Mouse (Mus musculus) forebrain, embryonic 13.5 days (tissue): Measurements from ENCODE around the gene Cnot2. TPM values are rescaled to one million over a fixed set of nuclear protein-coding genes. Genes with fewer than 3 reads are reported as not detected.
"Not testable (repeated sequence)": the region's sequence is repeated elsewhere in the genome, so short reads cannot be mapped to it uniquely, and the experiment has no call there.

Source experiments
- ATAC-seq: fragments of 200-750 bp; cut with Nextera tagmentation; 2 replicates; pipeline ENCODE4 v1.8.0; 2017
- H3K27ac ChIP-seq: fragments of 300-500 bp; sonication (generic); 2 replicates; pipeline ENCODE4 v1.5.1; 2015; ENCODE audit warnings: inconsistent platforms, mild to moderate bottlenecking, moderate library complexity
- H3K27me3 ChIP-seq: fragments of 300-500 bp; sonication (generic); 2 replicates; pipeline ENCODE4 v1.6.1; 2015; ENCODE audit warnings: mild to moderate bottlenecking, inconsistent platforms
- H3K36me3 ChIP-seq: fragments of 300-500 bp; sonication (generic); 2 replicates; pipeline ENCODE4 v1.6.1; 2015; ENCODE audit warnings: mild to moderate bottlenecking, inconsistent platforms; ENCODE audit not compliant: poor library complexity, severe bottlenecking
- H3K4me1 ChIP-seq: fragments of 300-500 bp; sonication (generic); 2 replicates; pipeline ENCODE4 v1.6.1; 2015; ENCODE audit warnings: inconsistent platforms
- H3K4me2 ChIP-seq: fragments of 300-500 bp; sonication (generic); 2 replicates; pipeline ENCODE4 v1.6.1; 2015; ENCODE audit warnings: inconsistent platforms, mild to moderate bottlenecking, moderate library complexity
- H3K4me3 ChIP-seq: fragments of 300-500 bp; sonication (generic); 2 replicates; pipeline ENCODE4 v1.5.1; 2015; ENCODE audit warnings: mild to moderate bottlenecking, inconsistent platforms
- H3K9ac ChIP-seq: fragments of 300-500 bp; sonication (generic); 2 replicates; pipeline ENCODE4 v1.6.1; 2015; ENCODE audit warnings: mild to moderate bottlenecking, inconsistent platforms
- H3K9me3 ChIP-seq: fragments of 300-500 bp; sonication (generic); replicated peaks from 2 replicates; pipeline ENCODE4 v1.6.1; 2016; ENCODE audit warnings: inconsistent platforms
- WGBS: fragments of 180-500 bp; shearing (Covaris S2); methylation state at CpG from one replicate; pipeline ENCODE4 v1.1.7; 2015; 5-methylcytosine and 5-hydroxymethylcytosine counted together
- polyA plus RNA-seq: library from polyadenylated mRNA; unstranded; fragments of >200 nt; fragmentation: Nextera tagmentation; extraction: Ambion mirVana; gene quantifications from 2 replicates; pipeline ENCODE4 v1.2.1, GENCODE M21; 2015

Gene Cnot2
- polyA plus RNA-seq, 1 experiment from 2014 or later: 115 TPM

DNA sequence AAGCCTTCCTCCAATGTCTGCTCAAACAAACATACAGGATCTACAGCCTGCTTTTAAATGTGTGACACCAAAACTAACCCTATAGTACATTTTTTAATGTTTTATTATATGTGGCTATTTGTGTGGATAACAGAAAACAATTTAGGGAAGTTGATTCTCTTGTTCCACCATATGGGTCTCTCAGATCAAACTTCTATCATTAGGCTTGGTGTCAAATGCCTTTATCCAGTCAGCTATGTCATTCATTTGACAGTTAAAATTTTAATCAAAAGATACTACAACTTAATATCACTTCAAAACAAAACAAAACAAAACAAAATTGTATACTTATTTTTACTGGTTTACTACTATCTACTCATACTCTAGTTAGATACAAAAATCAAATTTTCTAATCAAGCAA lies 2.9 kb downstream of the Cnot2 start:
- Histone ChIP-seq H3K9ac (no peak overlapping the region), H3K4me2 (no peak overlapping the region), H3K9me3 (no peaks in the 10 kb centered on the region), H3K4me3 (no peak overlapping the region), H3K27ac (no peak overlapping the region), H3K36me3 (no peaks in the 10 kb centered on the region), H3K27me3 (no peaks in the 10 kb centered on the region), H3K4me1 (peaks cover 29% of the 10 kb centered on the region)
- ATAC-seq: no peak

DNA sequence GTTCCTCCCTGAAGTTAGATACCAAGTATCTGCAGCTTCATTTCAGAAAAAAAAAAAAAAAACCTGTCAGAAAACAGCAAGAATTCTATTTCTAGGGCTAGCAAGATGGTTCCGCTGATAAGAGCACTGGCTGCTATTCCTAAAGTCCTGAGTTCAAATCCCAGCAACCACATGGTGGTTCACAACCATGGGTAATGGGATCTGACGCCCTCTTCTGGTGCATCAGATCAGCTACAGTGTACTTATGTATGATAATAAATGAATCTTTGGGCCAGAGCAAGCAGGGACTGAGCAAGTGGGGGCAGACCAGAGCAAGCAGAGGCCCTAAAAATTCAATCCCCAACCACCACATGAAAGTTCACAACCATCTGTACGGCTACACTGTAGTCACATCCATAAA lies 4.1 kb downstream of the Cnot2 start:
- ATAC-seq: no peak
- Histone ChIP-seq H3K4me3 (no peak overlapping the region), H3K4me1 (peaks cover 20% of the 10 kb centered on the region), H3K4me2 (no peak overlapping the region), H3K27ac (no peak overlapping the region), H3K9ac (no peak overlapping the region), H3K36me3 (no peaks in the 10 kb centered on the region), H3K9me3 (no peaks in the 10 kb centered on the region), H3K27me3 (no peaks in the 10 kb centered on the region)
- 82% methylated on average over 3 of the region's 3 CpGs for WGBS

DNA sequence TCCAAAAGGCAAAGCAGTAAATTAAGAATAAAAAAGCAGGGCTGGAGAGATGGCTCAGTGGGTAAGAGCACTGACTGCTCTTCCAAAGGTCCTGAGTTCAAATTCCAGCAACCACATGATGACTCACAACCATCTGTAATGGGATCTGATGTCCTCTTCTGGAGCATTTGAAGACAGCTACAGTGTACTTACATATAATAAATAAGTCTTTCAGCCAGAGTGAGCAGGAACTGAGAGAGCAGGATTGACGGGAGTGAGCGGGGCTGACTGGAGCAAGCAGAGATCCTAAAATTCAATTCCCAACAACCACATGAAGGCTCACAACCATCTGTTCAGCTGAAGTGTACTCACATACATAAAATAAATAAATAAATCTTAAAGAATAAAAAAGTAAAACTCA lies 5.2 kb downstream of the Cnot2 start:
- not testable (repeated sequence) for H3K9ac ChIP-seq, H3K4me3 ChIP-seq, H3K4me2 ChIP-seq, H3K36me3 ChIP-seq, H3K27me3 ChIP-seq, ATAC-seq, H3K27ac ChIP-seq, H3K9me3 ChIP-seq
- 90% methylated on average over 2 of the region's 2 CpGs for WGBS
- H3K4me1 ChIP-seq: peaks cover 19% of the 10 kb centered on the region

DNA sequence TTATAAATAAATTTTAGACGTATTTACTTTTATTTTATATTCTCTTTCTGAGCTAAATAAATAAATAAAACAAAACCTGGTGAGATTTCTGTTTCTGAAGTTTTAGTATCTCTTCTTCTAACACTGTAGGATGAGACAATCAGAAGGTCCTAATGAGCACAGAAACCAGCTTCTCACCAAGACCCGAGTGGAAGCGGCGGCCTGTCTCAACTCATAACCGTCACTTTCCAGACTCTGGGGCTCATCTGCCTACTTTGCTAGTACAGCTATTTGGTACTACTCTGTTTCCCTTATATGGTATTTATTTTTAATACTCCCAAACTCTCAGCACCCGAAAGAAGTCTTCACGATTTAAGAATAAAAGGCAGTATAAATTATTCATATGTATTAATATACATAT lies 10.8 kb downstream of the Cnot2 start:
- Histone ChIP-seq H3K36me3 (no peaks in the 10 kb centered on the region), H3K27me3 (no peaks in the 10 kb centered on the region), H3K27ac (no peak overlapping the region), H3K4me3 (no peak overlapping the region), H3K9me3 (no peaks in the 10 kb centered on the region), H3K4me1 (no peaks in the 10 kb centered on the region), H3K4me2 (no peak overlapping the region), H3K9ac (no peak overlapping the region)
- WGBS: 91% methylated on average over 7 of the region's 7 CpGs
- ATAC-seq: no peak

DNA sequence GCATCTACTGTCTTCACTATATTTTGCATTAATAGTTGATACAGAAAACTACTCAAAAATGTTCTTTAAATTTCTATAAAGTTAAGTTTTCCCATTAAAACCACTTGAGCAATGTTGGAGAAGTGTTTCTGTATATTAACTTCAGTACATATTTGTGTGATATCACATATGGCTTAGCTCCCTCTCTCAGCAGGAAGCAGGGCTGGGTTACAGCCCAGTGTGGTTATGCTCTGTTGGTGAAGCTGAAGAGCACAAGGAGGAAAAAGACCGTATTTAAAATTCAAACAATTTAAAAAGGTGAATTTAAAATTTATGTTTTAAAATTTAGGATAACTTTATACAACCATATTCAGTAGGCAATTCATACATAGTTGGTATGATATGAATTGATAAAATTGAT lies 12.8 kb downstream of the Cnot2 start:
- Histone ChIP-seq H3K9me3 (no peaks in the 10 kb centered on the region), H3K4me3 (no peak overlapping the region), H3K36me3 (no peaks in the 10 kb centered on the region), H3K27me3 (no peaks in the 10 kb centered on the region), H3K27ac (no peak overlapping the region), H3K9ac (no peak overlapping the region), H3K4me2 (no peak overlapping the region), H3K4me1 (peaks cover 7% of the 10 kb centered on the region)
- ATAC-seq: no peak
- 90% methylated on average over 1 of the region's 1 CpGs for WGBS

DNA sequence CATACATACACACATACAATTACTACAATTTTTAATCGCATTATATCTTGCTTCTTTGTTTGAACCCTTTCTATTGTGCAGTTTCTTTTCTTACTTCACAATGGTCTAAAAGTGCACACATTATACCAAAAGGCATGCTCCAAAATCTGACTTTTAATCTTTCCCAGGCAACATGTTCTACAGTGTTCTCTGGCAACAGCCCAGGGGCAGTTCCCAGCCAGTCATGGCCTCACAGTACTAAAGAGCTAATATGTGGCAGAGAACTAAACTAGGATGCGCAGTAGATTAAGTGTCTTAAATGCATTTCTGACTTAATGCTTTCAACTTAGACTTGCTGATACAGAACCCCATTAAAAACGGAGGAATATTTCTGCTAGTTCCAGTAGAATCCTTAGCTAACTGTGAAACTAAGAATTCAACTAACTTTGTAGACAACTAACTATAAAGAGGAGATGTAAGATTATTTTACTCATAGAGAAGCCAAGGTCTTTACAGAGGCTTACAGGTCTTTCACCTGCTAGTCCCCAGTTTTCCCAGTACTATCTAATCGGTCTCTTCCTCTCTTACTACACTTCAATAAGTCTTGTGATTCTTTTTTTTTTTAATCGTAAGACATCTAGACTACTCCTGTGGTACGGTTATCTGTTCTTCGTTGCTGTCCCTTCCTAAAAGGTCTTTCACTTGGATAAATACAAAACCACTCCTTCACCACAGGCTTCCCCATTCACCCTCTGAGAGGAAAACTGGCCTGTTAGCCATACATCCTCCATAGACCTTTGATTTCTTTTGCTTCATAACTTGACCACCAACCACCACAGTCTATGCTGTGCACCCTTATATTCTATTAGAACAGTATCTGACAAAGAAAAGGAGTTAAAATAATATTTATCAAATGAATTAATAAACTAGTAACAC lies 13.6 kb downstream of the Cnot2 start:
- Histone ChIP-seq H3K4me3 (no peak overlapping the region), H3K27me3 (no peaks in the 10 kb centered on the region), H3K4me2 (no peak overlapping the region), H3K9me3 (no peaks in the 10 kb centered on the region), H3K4me1 (peaks cover 15% of the 10 kb centered on the region), H3K27ac (no peak overlapping the region), H3K9ac (no peak overlapping the region), H3K36me3 (no peaks in the 10 kb centered on the region)
- no peak for ATAC-seq
- WGBS: 84% methylated on average over 7 of the region's 7 CpGs

DNA sequence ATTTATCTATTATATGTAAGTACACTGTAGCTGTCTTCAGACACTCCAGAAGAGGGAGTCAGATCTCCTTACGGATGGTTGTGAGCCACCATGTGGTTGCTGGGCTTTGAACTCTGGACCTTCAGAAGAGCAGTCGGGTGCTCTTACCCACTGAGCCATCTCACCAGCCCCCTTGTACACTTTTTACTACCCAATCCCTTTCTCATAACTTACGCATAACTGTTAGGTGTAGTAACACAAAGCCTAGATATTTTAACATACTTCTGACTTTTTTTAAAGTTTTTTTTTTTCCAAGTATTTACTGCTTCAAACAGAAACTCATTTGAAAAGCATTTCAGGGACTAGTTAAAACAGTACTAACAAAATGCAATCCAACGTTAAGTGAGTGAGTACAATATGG lies 14.8 kb downstream of the Cnot2 start:
- not testable (repeated sequence) for H3K36me3 ChIP-seq, H3K4me2 ChIP-seq, H3K27me3 ChIP-seq, H3K9ac ChIP-seq, H3K4me3 ChIP-seq, H3K9me3 ChIP-seq, ATAC-seq, H3K27ac ChIP-seq
- WGBS: 86% methylated on average over 4 of the region's 4 CpGs
- H3K4me1 ChIP-seq: peaks cover 22% of the 10 kb centered on the region

DNA sequence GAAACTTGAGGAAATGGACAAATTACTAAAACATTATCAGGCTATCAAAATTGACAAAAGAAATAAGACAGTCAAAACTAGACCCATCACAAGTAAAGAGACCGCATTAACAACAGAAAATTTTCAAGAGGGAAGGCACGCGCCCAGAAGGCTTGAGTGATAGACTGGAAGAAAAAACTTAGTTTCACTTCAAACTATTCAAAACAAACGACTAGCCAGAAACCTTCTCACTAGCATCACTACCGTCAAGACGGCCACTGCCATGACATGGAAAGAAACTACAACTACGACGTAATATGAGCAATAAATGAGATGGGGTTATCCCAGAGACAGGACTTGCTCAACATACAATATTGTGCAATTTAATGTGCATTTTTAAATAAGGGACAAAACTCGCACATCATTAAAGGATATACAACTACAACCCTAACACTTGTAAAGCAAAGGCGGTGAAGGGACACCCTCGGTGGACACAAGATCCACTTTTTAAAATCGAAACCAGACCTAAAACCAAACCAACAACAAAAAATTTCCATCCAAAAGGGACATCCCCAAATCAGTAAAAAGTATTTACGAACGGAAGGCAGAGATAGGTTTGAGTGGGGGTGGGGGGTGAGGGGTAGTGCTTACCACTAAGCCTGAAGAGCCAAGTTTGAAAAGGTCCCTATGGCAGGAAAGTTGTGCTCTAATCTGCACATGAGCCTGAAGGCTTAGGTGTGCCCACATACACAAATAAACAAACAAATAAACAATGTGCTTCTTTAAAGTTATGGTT lies 16.3 kb downstream of the Cnot2 start:
- no peak overlapping the region for H3K4me2 ChIP-seq
- peaks cover 22% of the 10 kb centered on the region for H3K4me1 ChIP-seq
- WGBS: 96% methylated on average over 14 of the region's 14 CpGs
- H3K9me3 ChIP-seq: no peaks in the 10 kb centered on the region
- ATAC-seq: no peak
- no peaks in the 10 kb centered on the region for H3K27me3 ChIP-seq
- no peak overlapping the region for H3K27ac ChIP-seq
- no peak overlapping the region for H3K9ac ChIP-seq
- H3K36me3 ChIP-seq: no peaks in the 10 kb centered on the region
- H3K4me3 ChIP-seq: no peak overlapping the region

DNA sequence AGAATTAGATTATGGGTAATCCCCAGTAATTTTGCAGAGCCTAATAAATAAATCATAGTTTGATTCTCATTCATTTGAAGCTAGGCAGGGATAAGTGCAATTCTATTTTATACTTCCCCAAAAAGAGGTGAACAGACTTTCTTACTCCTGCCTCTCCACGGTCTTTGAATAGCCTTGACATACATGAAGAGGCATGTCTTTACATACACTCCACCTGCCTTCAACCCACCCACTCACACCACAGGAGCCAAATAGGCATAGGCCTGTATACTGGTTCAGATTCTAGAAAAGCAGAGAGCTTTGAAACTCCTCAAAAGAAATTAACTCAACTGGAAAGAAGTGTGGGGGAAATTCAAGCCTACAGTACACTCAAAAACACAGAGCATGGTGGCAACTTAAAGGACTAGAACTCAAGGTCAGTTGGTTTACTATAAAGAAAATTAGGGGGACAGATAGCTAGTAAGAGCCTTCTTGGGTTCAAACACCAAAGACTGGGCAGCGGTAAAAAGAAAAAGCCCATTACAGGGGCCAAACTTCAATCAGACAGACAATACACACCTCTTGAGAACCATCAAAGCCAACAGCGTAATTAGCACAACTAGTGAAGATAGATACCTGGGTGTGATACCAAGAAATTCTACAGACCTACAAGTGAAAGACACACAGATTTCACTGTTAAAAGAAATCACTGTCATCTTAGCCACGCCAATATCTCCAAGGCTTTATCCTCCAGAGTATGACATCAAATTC lies 18.4 kb downstream of the Cnot2 start:
- Histone ChIP-seq H3K27ac (no peak overlapping the region), H3K4me1 (peaks cover 25% of the 10 kb centered on the region), H3K27me3 (no peaks in the 10 kb centered on the region), H3K4me3 (no peak overlapping the region), H3K9ac (no peak overlapping the region), H3K9me3 (no peaks in the 10 kb centered on the region), H3K36me3 (no peaks in the 10 kb centered on the region), H3K4me2 (no peak overlapping the region)
- no peak for ATAC-seq
- 67% methylated on average over 4 of the region's 4 CpGs for WGBS

DNA sequence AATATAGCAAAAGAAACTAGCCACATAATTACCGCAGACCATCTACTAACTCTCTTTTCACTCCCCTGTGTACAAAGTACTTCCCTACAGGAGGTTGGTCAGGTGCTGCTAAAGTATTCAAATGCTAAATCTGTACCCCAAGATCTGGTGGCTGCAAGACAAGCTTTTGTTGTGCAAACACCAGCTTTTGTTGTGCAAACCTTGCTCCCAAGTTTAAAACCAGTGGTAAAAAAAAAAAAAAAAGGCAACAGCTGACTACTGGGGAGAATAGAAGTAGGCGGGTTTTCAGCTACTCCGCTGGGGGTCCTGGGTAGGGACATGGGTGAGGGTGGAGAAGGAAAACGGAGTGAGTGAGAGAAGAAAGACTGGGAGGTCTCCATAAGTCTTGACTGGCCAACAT lies 19.1 kb downstream of the Cnot2 start:
- Histone ChIP-seq H3K4me1 (peaks cover 25% of the 10 kb centered on the region), H3K9me3 (peaks cover 2% of the 10 kb centered on the region), H3K4me2 (no peak overlapping the region), H3K4me3 (no peak overlapping the region), H3K9ac (no peak overlapping the region), H3K27ac (no peak overlapping the region), H3K36me3 (0 out of 2 replicates have a peak, but pooled peaks cover under 1% of the 10 kb centered on the region), H3K27me3 (no peaks in the 10 kb centered on the region)
- WGBS: 26% methylated on average over 4 of the region's 4 CpGs
- ATAC-seq: no peak

DNA sequence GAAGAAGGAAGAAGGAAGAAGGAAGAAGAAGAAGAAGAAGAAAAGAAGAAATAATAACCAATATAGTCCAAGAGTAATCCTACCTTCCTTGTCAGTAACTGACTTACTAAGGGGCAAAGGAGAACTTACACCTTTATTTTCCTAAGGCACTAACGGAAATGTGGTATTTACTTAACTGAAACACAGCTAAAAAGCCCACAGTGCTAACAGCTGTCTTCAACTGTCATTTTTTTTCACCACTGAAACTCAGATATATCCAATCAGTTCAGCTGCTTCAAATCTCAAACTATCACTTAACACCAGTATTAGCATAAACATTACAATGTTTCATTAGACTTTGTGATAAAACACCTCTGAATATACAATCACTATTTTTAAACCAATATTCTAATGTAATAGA lies 22.1 kb downstream of the Cnot2 start:
- WGBS: 85% methylated on average over 1 of the region's 1 CpGs
- H3K27me3 ChIP-seq: no peaks in the 10 kb centered on the region
- no peak overlapping the region for H3K4me3 ChIP-seq
- H3K4me2 ChIP-seq: no peak overlapping the region
- no peak overlapping the region for H3K27ac ChIP-seq
- peaks cover 23% of the 10 kb centered on the region for H3K4me1 ChIP-seq
- H3K36me3 ChIP-seq: peaks cover 8% of the 10 kb centered on the region; the same call in 1 of the 2 replicates
- H3K9ac ChIP-seq: no peak overlapping the region
- ATAC-seq: no peak
- peaks cover 15% of the 10 kb centered on the region for H3K9me3 ChIP-seq

DNA sequence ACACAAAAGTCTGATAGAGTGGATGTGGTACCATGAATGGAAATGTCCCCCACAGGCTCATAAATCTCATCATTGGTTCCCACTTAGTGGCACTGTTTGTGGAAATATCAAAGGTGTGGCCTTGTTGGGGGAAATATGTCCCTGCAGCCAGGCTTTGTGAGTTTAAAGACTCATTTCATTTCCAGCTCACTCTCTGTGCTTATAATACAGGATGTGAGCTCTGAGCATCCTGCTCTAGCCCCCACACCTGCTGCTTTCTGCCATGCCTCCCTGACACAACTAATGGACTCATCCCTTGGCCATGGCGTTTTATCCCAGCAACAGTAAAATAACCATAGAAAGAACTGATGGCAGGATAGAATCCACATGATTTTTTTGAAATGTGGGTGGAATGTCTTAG lies 24.1 kb downstream of the Cnot2 start:
- H3K4me2 ChIP-seq: no peak overlapping the region
- peaks cover 15% of the 10 kb centered on the region for H3K9me3 ChIP-seq
- peaks cover 8% of the 10 kb centered on the region; the same call in 1 of the 2 replicates for H3K36me3 ChIP-seq
- no peak for ATAC-seq
- H3K4me3 ChIP-seq: no peak overlapping the region
- 98% methylated on average over 1 of the region's 1 CpGs for WGBS
- H3K9ac ChIP-seq: no peak overlapping the region
- no peak overlapping the region for H3K27ac ChIP-seq
- no peaks in the 10 kb centered on the region for H3K27me3 ChIP-seq
- peaks cover 4% of the 10 kb centered on the region for H3K4me1 ChIP-seq
